19 mouse cellular contexts compared by ENCODE assay signal in the genomic region with DNA sequence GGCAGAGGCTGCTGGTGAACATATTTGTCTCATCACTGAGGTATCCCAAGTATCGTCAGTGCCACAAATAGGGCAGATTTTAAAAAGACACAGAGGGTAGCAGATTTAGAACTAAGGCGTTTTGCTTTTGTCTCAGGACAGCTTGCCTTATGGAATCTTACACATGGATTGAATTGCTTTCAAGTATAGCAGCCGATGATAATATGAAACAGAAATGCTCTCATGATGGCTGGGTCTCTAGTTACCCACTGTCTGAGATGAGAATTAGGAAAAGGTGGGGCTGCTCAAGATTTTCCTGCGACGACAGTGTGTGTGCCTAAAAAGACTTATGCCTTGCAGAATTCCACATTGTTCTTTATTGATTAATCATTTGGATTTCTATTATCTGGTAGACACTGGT. TPM values are rescaled to one million over a fixed set of nuclear protein-coding genes. Genes with fewer than 3 reads are reported as not detected.
DNase-seq lines count a peak whose midpoint lies in the region; ATAC-seq and TF ChIP-seq lines count a peak whose summit lies in the region.
"Had no signal": no experiment of that assay in that cellular context is flagged by ENCODE, and none has a peak within 500 bp of the region (broad histone marks: within the 10 kb centered on the region; RNA-seq: fewer than 3 reads in every experiment).

No protein-coding gene starts in this region.

- peak overlapping the region; percentile 88; the same call in 1 of the 2 replicates for H3K27ac ChIP-seq in kidney, postnatal 0 days
- no peak overlapping the region; the same call in 1 of the 2 replicates for H3K27ac ChIP-seq in kidney, embryonic 16.5 days (ENCODE audit: low read length)
- H3K27ac ChIP-seq in embryonic facial prominence, embryonic 13.5 days, result peak overlapping the region; percentile 55; the same call in 1 of the 2 replicates
- H3K27ac ChIP-seq in limb, embryonic 10.5 days, result peak overlapping the region; percentile 63; the same call in 1 of the 2 replicates
- H3K27ac ChIP-seq: forebrain, embryonic 12.5 days; heart, embryonic 10.5 days; hindbrain, embryonic 13.5 days; intestine, embryonic 15.5 days had no signal

- WGBS in kidney, postnatal 0 days, result 77% methylated on average over 5 of the region's 5 CpGs
- 90% methylated on average over 5 of the region's 5 CpGs for WGBS in kidney, embryonic 16.5 days
- 17% methylated on average over 5 of the region's 5 CpGs for WGBS in embryonic facial prominence, embryonic 13.5 days
- 45% methylated on average over 5 of the region's 5 CpGs for WGBS in limb, embryonic 10.5 days

- H3K9ac ChIP-seq in kidney, postnatal 0 days (ENCODE audit: low read depth, low read length), result no peak overlapping the region
- no peak overlapping the region for H3K9ac ChIP-seq in kidney, embryonic 16.5 days (replicated peaks; ENCODE audit: low read length)
- no peak overlapping the region for H3K9ac ChIP-seq in embryonic facial prominence, embryonic 13.5 days
- H3K9ac ChIP-seq: forebrain, embryonic 12.5 days; hindbrain, embryonic 13.5 days; intestine, embryonic 15.5 days had no signal

- H3K4me1 ChIP-seq in kidney, postnatal 0 days (replicated peaks; ENCODE audit: insufficient read depth, low read length), result peaks cover 23% of the 10 kb centered on the region
- H3K4me1 ChIP-seq in kidney, embryonic 16.5 days (ENCODE audit: insufficient read depth, low read length), result peaks cover 21% of the 10 kb centered on the region
- peaks cover 34% of the 10 kb centered on the region for H3K4me1 ChIP-seq in embryonic facial prominence, embryonic 13.5 days
- peaks cover 36% of the 10 kb centered on the region for H3K4me1 ChIP-seq in limb, embryonic 10.5 days
- H3K4me1 ChIP-seq: forebrain, embryonic 12.5 days; intestine, embryonic 15.5 days had no signal

- ATAC-seq in kidney, postnatal 0 days (replicated peaks; ENCODE audit: low FRiP score, low read depth), result no peak
- no peak for ATAC-seq in kidney, embryonic 16.5 days (ENCODE audit: low FRiP score, low TSS enrichment)
- no peak for ATAC-seq in embryonic facial prominence, embryonic 13.5 days (ENCODE audit: insufficient number of reproducible peaks, insufficient read depth, low FRiP score, low TSS enrichment, low read depth)
- ATAC-seq: forebrain, embryonic 16.5 days; intestine, embryonic 15.5 days had no signal

- no peak for DNase-seq in kidney, postnatal 0 days (ENCODE audit: low spot score)
- no peak for DNase-seq in limb, embryonic 10.5 days (ENCODE audit: low spot score)
- no peak for DNase-seq in adrenal gland, postnatal 10 days
- DNase-seq in layer of hippocampus, adult 18-20 months (ENCODE audit: low spot score in 2 of 2), result no peak
- DNase-seq: adrenal gland, adult 2 months; cerebellum, adult 11 months; cerebellum, adult 8-10 months; cerebellum, postnatal 25 days; gastrocnemius, postnatal 10 days; heart, adult 18-20 months; heart, postnatal 10 days; heart, postnatal 4 days had no signal

- H3K36me3 ChIP-seq in kidney, postnatal 0 days (ENCODE audit: insufficient read depth, low read length), result no peaks in the 10 kb centered on the region
- H3K36me3 ChIP-seq in kidney, embryonic 16.5 days (ENCODE audit: insufficient read depth, low read length), result no peaks in the 10 kb centered on the region
- H3K36me3 ChIP-seq in embryonic facial prominence, embryonic 13.5 days, result no peaks in the 10 kb centered on the region
- no peaks in the 10 kb centered on the region for H3K36me3 ChIP-seq in limb, embryonic 10.5 days
- H3K36me3 ChIP-seq: forebrain, embryonic 12.5 days; heart, embryonic 10.5 days; hindbrain, embryonic 13.5 days; intestine, embryonic 15.5 days had no signal

- H3K4me3 ChIP-seq in kidney, postnatal 0 days (replicated peaks; ENCODE audit: low read depth, low read length), result no peak overlapping the region
- H3K4me3 ChIP-seq in kidney, embryonic 16.5 days (ENCODE audit: low read length), result no peak overlapping the region
- H3K4me3 ChIP-seq in embryonic facial prominence, embryonic 13.5 days, result no peak overlapping the region
- H3K4me3 ChIP-seq in limb, embryonic 10.5 days, result no peak overlapping the region
- H3K4me3 ChIP-seq: forebrain, embryonic 12.5 days; heart, embryonic 10.5 days; hindbrain, embryonic 13.5 days; intestine, embryonic 15.5 days had no signal

- H3K4me2 ChIP-seq in kidney, postnatal 0 days (ENCODE audit: low read length), result no peak overlapping the region
- H3K4me2 ChIP-seq in kidney, embryonic 16.5 days (replicated peaks; ENCODE audit: low read depth, low read length), result no peak overlapping the region
- H3K4me2 ChIP-seq in embryonic facial prominence, embryonic 13.5 days, result 0 out of 2 replicates have a peak overlapping the region, but pooled peaks have one; percentile 7
- H3K4me2 ChIP-seq: forebrain, embryonic 12.5 days; hindbrain, embryonic 13.5 days; intestine, embryonic 15.5 days had no signal

- H3K27me3 ChIP-seq in kidney, postnatal 0 days (ENCODE audit: insufficient read depth, low read length), result no peaks in the 10 kb centered on the region
- H3K27me3 ChIP-seq in kidney, embryonic 16.5 days (ENCODE audit: insufficient read depth, low read length), result no peaks in the 10 kb centered on the region
- no peaks in the 10 kb centered on the region for H3K27me3 ChIP-seq in embryonic facial prominence, embryonic 13.5 days
- no peaks in the 10 kb centered on the region for H3K27me3 ChIP-seq in limb, embryonic 10.5 days (ENCODE audit: low read depth, poor library complexity, severe bottlenecking)
- H3K27me3 ChIP-seq: forebrain, embryonic 12.5 days; hindbrain, embryonic 13.5 days; intestine, embryonic 15.5 days had no signal

- no peak for TF ChIP-seq CTCF in kidney, postnatal 0 days (IDR thresholded peaks at IDR 0.05; ENCODE audit: low read depth)

- no peaks in the 10 kb centered on the region for H3K9me3 ChIP-seq in kidney, postnatal 0 days (replicated peaks; ENCODE audit: low read length)
- H3K9me3 ChIP-seq in kidney, embryonic 16.5 days (ENCODE audit: low read length), result no peaks in the 10 kb centered on the region
- H3K9me3 ChIP-seq in embryonic facial prominence, embryonic 13.5 days, result no peaks in the 10 kb centered on the region
- no peaks in the 10 kb centered on the region for H3K9me3 ChIP-seq in limb, embryonic 10.5 days (replicated peaks)
- H3K9me3 ChIP-seq: forebrain, embryonic 12.5 days; heart, embryonic 10.5 days; hindbrain, embryonic 13.5 days; intestine, embryonic 15.5 days had no signal

RNA-seq across cellular contexts. Expression of a gene that starts 58.4 kb away (rescaled TPM):
- 74.2 and 84.0 TPM in 2 replicates for polyA plus RNA-seq in kidney, postnatal 0 days (2015; fragmentation: Nextera tagmentation; extraction: Ambion mirVana)
- 89.6 and 90.1 TPM in 2 replicates for polyA plus RNA-seq in kidney, embryonic 16.5 days (2015; fragmentation: Nextera tagmentation; extraction: Ambion mirVana)
- 51.5 and 55.0 TPM in 2 replicates for polyA plus RNA-seq in embryonic facial prominence, embryonic 13.5 days (2015; fragmentation: Nextera tagmentation; extraction: Ambion mirVana)
- 38.9 and 50.2 TPM in 2 replicates for polyA plus RNA-seq in limb, embryonic 10.5 days (2016; fragmentation: Nextera tagmentation; extraction: Ambion mirVana)
- total RNA-seq in adrenal gland, postnatal 10 days (2021), result 10 to 100 TPM; 34.3 to 46.2 TPM
- total RNA-seq in layer of hippocampus, adult 18-20 months (2021), result 1 to 10 TPM; 3.8 to 4.0 TPM
